Mouse (Mus musculus): Measurements from ENCODE around the gene Eno1. TPM values are rescaled to one million over a fixed set of nuclear protein-coding genes. Genes with fewer than 3 reads are reported as not detected.

The Eno1 gene
- total RNA-seq, 2 experiments from 2014 or later, result 323 to 338 TPM

DNA sequence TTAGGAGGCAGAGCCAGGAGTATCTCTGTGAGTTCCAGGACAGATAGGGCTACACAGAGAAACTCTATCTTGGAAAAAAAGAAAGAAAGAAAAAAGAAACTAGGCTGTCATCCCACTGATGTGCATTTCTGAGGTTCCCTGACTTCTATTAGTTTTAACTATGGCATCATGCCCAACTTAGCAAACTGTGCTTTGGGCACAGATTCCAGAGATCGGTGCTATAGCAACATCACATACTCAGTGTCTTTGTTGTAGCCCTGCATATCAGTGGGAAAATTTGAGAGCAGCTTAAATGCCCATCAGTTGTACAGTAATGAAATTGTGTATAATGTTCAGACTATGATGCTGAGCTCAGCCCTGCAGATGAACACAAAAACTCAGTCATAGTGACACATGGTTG lies 10.8 kb upstream of the Eno1 start:
- no peak for DNase-seq (ENCODE audit: low spot score in 2 of 2)

DNA sequence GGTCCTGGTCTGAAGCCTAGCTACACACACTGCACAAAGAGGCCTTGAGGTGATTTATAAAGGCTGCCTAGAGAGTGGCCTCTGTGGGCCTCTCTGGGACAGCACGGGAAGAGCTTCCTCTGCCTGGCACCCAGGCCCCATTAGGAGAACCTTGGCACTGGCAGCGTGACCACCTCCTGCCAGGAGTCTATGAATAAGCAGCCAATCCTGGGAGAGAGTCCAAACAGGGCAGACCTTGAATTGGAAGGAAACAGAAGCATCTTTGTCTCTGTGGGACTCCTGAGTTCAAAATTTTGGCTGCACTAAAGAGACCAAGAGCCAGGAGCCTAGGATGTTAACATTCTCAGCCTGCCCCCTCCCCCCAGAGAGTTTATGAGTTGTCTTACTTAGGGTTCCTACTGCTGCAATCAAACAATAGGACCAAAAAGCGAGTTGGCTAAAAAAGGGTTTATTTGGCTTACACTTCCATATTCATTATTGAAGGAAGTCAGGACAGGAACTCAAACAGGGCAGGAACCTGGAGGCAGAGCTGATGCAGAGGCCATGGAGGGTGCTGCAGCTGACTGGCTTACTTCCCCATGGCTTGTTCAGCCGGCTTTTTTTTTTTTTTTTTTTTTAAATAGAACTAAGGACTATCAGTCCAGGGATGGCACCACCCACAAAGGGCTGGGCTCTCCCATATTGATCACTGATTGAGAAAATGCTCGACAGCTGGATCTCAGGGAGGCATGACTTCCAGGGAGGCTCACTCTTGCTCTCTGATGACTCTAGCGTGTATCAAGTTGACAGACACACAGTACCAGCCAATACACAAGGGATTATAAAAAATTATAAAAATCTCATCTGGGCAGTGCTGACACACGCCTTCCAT lies 9.5 kb upstream of the Eno1 start:
- DNase-seq (ENCODE audit: low spot score in 2 of 2), result peak; percentile 77 to 80

DNA sequence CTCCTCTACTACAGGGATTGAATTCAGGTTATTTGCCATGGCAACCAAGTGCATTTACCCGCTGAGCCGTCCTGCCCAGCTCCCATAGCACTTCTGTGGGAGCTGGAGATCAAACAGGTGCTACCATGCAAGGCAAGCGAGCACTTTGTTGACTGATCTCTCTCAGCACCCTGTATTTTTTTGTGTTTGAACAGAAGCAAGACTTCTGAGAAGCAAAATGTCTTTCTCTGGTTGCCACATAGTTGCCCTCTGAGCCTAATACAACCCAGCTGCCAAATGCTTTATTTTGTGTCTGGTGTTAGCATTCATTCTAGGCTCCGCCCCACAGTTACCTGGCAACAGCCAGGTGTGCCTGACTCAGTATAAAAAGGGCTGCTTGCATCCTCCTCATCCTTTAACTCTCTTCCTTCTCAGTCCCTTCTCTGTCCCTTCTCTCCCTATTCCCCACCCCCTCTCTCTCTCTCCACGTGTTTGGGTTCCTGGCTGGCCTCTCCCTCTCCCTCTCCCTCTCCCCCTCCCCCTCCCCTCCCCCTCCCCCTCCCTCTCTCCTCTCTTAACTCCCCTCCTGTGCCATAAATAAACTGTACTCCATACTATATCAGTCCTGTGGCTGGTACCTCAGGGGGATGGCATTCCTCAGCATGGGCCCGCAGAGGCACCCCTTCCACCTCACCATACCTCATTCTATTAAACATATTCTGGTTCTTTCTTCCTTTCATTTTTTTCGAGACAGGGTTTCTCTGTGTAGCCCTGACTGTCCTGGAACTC lies 7.8 kb upstream of the Eno1 start:
- DNase-seq (ENCODE audit: low spot score in 2 of 2), result no peak

DNA sequence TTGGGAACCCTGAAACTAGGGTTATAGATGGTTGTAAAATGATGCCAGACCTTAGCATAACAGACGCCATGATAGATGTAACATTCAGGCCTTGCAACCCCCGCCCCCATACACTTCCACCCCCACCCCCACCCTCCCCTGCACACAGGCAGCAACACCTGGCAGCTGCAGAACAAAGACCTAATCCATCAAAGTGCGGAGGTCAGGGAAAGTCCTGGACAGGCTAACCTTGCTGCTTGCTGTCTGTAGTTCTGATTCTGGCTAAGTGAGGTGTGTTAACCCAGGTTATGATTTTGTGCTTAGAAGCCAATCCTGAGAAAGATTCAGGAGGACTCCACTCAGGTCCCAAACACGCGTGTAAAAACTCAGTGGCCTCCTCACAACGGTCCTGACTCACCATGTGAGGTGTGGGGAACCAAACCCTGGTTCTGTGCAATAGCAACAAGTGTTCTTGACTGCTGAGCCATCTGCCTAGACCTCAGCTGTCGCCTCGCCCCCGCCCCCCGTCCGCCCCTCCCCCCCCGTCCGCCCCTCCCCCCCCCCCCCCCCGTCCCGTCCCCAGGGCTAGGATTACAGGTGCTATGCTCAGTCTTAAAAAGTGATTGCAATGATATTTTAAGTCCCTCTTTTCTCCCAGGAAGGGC lies 6.7 kb upstream of the Eno1 start:
- no peak for DNase-seq (ENCODE audit: low spot score in 2 of 2)

DNA sequence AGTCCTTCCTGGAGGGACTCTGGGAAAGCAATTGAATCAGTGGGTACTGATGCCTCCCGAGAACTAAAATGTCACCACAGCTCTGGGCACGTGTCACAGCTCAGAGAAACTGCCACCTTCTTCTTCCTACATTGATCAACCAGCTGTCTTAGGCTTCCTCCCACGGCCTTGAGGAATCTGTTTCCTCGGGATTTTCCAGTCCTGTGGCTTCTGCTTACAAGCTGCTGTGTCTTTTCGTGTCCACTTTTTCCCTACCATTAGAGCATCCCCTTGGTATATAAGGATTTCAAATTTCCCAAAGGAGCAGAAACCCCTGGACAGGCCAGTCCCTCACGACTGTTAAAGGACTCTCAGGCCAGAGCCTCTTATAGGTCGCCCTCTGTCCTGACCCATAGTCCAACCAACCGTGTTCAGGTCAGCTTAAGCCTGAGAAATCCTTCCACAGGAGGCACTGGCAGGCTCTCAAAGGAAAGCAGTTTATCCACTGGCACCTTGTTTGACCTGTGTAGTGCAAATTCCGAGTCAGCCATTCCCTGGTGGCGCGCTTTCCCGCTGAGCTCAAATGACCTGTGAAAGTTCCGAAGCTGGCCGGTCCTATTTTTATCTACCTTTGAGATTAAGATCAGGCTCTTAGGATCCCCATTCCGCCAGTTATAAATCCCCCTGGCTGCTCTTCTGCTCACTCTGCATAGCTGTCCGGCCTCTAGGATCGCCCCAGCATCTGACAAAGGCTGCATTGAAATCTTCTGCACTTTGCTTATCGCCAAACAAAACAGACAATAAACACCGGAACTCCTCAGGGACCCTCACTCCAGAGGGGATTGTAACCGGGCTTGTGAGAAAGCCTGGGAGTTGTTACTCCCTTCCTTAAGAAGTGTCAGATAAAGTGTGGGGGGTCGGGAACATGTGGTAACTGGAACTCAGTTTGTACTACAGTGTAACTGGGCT lies 5.8 kb upstream of the Eno1 start:
- no peak for DNase-seq (ENCODE audit: low spot score in 2 of 2)

DNA sequence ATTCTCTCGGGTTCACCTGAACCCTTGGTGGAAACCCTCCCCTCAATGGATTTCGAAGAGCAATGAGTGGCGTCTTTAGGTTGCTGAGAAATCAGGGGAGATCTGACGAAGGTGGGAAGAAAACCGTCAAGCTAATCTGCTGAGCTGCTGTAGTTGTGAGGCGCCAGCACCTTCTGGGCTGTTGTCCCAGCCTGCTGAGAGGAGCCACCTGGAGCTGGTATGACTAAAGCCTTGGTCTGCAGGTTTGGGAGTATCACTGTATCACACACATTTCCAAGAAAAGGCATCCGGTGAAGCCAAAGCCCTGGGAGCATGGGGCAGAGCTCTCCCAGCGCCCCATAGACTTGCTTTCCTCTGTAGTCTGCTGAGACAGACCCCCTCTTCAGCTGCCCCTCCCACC lies 4.7 kb upstream of the Eno1 start:
- no peak for DNase-seq (ENCODE audit: low spot score in 2 of 2)

DNA sequence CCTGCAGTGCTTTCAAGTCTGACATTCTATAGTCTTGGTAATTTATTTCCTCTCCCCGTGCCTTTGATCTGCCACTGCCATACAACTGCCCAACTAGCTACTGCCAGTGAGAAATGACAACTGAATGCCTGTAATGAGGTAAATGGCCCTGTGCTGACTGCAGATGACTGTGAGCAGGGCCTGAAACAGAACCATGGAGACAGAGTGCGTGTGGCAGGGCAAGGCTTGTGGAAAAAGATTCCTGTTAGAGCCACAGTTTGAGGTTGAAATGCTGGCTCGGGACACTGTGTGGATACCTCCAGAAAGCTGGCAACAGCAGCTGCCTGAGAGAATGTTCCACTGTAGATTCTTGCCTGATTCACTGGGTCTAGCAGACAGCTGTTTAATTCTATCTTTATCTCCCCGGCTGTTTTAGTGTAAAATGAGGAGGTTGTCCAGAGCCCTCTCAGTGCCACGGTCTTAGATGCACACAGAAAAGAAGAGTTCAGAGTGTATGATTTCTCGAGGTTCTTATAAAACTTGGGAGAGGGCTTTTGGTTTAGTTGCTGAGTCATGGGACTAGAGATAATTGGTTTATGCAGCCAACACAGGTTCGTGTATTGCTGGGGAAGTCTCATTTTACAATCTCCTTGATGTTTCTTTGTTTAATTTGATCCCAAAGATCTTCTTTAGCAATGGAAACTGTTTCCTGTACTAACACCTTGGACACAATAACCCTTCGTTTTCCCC lies 1.8 kb upstream of the Eno1 start:
- no peak for DNase-seq (ENCODE audit: low spot score in 2 of 2)

DNA sequence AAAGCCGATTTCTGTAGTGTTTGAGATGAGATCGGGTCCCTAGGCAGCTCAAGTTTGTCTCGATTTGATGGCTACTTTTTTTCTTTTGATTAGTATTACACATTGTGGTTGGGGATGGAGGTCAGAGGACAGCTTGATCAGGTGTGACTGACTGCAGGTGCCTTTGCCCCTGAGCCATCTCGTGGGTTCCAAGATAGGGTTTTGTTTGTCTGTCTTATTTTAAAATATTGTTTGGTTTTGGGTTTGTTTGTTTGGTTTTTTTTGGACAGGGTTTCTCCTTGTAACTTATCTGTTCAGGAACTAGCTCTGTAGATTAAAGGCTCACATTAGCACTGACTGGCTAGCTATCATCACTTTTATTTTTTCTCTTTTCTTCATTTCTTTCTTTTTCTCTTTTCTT lies 936 bp upstream of the Eno1 start:
- no peak for DNase-seq (ENCODE audit: low spot score in 2 of 2)

DNA sequence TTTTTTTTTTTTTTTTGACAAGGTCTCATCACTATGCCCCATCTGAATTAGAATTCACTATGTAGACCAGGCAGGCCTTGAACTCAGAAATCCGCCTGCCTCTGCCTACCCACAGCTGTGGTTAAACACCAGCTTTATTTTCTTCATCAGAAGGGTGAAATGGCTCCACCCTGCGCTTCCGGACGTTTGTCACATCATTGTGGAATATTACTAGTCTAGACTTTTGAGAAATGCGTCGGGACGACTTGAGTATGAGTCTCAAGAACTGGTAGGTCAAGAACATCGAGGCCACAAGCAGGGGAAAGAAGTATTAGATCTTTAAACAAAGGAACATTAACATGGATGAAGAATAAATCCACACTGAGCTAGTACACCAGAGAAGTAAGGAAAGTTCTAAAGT lies 490 bp upstream of the Eno1 start:
- no peak for DNase-seq (ENCODE audit: low spot score in 2 of 2)

DNA sequence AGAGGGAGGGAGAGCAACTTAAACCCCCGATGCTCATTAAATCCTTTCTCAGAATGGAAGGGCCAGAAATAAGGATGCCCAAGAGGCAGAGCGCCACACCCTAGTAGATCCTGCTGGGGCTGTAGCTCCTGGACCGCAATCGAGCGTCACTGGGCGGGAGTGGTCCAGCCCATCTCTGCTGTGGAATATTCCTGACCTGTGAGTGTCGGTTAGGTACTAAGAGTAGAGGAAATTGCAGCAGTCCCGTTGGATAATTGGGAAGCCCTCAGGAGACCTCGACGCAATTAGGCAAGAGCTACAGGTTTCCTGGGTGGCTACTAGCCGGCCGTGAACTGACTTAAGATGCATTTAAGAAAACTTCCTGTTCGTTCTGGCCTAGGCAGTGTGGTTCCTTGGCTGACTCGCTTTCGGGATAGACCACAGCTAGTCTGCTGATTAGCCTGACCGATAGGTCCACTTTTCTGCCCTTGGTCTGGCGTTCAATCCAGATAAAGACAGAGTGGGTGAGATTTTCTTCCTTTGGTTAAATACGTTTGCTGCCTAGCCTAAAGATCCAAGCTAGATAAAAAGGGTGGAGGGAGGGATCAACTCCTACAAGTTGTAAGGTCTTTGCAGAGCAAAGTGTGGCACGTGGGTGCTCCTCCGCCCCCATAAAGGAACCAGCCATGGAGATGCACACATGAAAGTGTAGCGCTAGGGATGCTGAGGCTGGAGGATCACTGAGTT lies 1.3 kb downstream of the Eno1 start:
- DNase-seq (ENCODE audit: low spot score in 2 of 2), result no peak

DNA sequence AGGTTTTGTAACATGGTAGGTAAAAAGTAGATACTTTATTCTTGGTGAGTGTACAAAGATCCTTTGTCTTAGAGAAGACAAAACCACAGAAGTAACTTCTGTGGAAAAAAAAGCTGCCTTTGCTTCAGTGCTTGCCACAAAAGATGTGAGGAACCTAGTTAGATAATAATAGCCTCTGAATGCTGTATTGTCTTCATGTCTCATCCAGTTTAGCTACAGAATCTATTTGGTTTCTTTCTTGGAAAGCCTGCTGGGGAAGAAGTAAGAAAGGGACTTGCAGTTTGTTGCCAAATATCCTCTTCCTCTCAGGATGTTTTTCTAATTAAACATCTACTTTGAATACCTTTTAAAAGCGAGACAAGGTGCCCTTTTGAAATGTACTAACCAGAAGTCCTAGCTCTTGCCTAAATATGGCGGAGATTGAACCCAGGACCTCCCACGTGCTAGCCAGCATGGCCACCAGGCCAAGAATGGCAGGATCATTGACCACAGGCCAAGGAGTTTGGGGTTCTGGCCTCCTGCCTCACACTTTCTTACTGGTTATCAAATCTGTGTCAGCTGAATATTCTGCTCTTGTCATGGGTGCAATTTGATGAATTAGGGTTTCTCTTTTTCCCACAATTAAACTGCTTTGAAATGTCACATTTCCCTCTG lies 2.0 kb downstream of the Eno1 start:
- no peak for DNase-seq (ENCODE audit: low spot score in 2 of 2)

DNA sequence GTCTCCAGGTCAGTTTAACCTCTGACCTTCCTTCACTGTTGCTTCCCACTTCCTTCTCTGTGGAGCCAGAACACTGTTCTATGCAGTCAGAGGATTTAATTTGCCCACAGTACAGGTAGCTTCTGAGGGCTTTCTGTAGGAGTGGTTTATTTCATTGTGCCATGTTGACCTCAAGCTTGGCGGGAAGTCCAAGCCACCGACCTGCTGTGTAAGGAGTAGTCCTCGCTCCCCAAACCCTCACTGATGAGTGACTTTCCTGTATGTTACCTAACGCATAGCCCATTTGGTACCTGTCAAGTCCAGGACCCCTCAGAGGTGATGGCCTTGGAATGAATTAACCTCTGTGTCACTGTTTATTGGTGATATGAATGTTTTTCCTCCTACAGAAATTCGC lies 2.6 kb downstream of the Eno1 start:
- DNase-seq (ENCODE audit: low spot score in 2 of 2), result no peak

DNA sequence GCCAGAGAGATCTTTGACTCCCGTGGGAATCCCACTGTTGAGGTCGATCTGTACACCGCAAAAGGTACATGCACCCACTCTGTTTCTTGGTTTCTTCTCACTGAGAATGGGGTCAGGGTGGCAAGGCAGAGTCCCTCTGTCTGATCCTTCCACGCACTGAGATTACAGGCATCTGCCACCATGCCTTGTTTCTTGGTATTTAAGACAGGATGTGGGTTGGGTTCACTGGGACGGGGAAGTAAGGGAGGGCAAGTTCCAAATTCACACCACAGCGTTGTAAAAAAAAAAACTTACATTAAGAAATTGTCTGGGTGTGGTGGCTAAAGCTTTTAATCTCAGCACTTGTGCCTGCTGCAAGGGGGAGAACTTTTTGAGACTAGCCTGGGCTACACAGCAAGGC lies 3.0 kb downstream of the Eno1 start:
- no peak for DNase-seq (ENCODE audit: low spot score in 2 of 2)

DNA sequence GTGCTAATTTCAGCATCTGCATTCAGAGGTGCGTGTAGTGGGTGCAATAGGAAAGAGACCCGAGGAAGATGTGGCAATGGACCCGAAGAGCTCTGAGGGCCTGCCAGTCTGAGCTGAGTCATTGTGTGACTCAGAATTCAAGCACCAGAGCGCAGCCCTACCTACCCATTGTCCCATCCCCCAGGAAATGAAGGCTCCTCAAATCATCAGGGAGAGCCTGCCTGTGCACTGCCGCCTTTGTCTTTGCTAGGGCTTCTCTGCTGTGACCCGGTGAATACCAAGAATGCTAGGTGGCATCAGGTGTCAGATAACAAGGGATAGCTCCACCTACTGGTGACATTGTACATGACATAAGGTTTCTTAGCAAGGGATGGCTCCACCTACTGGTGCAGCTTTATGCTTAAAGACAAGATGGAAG lies 3.4 kb downstream of the Eno1 start:
- DNase-seq (ENCODE audit: low spot score in 2 of 2), result peak; percentile 76

DNA sequence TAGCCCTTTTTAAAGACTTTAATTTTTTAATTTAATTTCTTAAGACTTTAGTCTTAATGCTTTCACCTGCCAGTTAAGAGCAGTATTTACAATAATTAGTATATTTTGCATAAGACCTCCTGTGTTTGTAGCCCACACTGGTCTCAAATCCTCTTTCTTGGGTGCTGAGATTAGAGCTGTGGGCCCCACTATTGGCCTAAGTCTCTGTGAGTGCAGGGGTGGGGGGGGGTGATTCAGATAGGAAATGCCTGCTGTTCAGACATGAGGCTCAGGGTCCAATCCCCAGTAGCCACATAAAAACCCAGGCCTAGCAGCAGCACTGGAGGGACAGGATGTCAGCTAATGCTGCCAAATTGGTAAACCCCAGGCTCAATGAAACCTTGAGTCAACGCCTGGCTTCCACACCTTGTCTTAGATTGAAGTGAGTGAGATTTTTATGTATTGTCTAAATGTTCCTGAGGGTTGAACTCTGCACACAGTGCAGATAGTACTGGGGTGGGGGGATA lies 3.9 kb downstream of the Eno1 start:
- DNase-seq (ENCODE audit: low spot score in 2 of 2), result no peak

DNA sequence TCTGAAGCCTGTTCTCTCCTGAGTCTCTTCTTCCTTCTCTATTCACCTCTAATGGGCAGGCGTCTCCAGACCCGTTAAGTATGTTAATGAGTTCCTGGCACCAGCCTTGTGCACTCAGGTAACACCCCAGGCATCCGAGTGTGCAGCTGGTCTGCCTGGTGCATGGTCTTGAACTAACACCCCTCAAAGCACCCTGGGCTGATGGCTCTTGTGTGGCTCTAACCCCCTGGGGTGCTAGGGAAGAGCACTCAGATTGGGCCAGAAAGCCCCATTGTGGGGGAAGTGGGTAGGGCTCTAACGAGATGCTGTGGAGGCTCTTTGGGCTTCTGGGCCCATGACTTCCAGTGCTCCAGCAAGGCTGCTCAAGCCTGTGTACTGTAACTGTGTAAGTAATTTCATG lies 5.2 kb downstream of the Eno1 start:
- no peak for DNase-seq (ENCODE audit: low spot score in 2 of 2)

DNA sequence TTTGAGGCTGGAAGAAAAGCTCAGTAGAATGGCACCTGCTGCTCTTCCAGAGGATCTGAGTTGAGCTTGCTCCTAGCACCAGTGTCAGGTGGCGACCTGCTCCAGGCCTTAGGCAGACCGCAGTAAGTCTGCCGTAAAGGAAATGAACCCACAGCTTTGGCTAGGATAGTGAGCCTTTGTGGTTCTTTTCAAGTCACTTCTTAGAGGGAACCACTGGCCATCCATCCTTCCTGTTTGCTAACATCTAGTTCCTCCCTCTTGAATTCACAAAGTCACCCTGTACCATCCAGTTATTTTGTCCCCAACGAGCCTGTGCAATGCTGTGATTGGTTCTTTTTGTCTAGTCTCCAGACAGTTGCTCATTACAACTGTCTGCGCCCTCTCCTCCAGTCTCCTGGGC lies 6.2 kb downstream of the Eno1 start:
- no peak for DNase-seq (ENCODE audit: low spot score in 2 of 2)

DNA sequence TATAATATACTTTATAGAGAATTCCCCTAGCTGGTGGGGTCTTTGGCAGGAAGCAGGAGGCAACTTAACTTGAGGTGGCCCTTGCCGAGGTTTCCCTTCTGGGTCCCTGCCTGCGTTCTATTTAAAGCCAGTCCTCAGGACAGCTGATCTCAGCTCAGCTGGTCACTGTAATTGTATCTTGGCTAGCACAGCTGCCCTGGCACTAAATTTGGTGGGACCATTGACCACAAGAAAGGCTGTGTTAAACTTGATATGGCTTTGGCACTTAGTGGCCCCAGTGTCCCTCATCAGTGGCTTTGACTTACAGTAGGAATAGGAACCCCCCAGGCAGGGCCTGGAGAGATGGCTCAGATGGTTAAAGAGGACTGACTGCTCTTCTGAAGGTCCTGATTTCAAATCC lies 9.4 kb downstream of the Eno1 start:
- no peak for DNase-seq (ENCODE audit: low spot score in 2 of 2)

DNA sequence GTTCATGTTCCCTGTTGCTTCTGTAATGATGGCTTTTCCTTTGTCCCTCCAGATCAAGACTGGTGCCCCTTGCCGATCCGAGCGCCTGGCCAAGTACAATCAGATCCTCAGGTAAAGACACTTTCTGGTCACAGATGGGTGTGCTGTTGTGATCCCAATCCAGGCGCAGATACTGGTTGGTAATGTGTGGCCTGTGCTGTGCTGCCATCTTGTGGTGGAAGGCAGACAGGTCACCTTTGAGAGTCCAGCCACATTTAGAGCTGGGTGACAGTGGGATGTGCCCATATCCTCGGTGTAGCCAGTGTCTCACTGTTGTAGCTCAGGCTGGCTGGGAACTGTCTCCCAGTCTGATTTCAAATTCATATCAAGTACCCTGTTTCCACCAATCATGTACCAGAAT lies 11.5 kb downstream of the Eno1 start:
- peak; percentile 77 to 83 for DNase-seq (ENCODE audit: low spot score in 2 of 2)
